Mouse (Mus musculus): ENCODE results near the gene Zfp882.

DNA sequence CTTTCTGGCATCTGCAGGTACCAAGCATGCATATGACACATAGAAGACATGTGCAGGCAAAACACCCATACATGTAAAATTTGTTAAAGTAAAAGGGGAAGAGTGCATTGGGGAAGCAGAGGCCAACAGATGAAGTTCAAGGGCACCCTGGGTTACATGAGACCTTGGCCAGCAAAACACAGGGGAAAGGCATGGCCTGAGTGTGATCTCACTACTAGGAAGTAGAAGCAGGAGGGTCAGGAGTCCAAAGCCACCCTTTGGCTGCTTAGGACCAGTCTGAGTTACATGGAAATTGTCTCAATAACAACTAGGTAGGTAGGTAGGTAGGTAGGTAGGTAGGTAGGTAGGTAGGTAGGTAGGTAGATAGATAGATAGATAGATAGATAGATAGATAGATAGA is 52.1 kb downstream of the Zfp882 start:
- TF ChIP-seq MAFK (IDR thresholded peaks at IDR 0.05; ENCODE audit: borderline replicate concordance, low read depth, low read length) (no peak), POLR2AphosphoS5 (IDR thresholded peaks at IDR 0.05; ENCODE audit: borderline replicate concordance, low read depth, low read length) (no peak), JUND (IDR thresholded peaks at IDR 0.05; ENCODE audit: low read depth, low read length) (no peak), TCF12 (IDR thresholded peaks at IDR 0.05; ENCODE audit: low read depth, low read length) (no peak), RCOR1 (IDR thresholded peaks at IDR 0.05; ENCODE audit: low read depth, low read length) (no peak), CTCF (IDR thresholded peaks at IDR 0.05 in 2 of 3, conservative IDR thresholded peaks at IDR 0.05 in 1 of 3; ENCODE audit: control insufficient read depth in 1 of 3, insufficient read depth in 1 of 3, low read depth in 2 of 3, low read length in 3 of 3, poor library complexity in 1 of 3, severe bottlenecking in 1 of 3) (no peak), EP300 (IDR thresholded peaks at IDR 0.05; ENCODE audit: low read depth in 1 of 2, low read length in 2 of 2) (no peak), POLR2A (IDR thresholded peaks at IDR 0.05; ENCODE audit: control insufficient read depth in 1 of 2, insufficient read depth in 1 of 2, low read depth in 1 of 2, low read length in 2 of 2, poor library complexity in 1 of 2) (no peak), MYC (IDR thresholded peaks at IDR 0.05; ENCODE audit: low read depth, low read length) (no peak), E2F4 (IDR thresholded peaks at IDR 0.05; ENCODE audit: borderline replicate concordance, low read depth, low read length) (no peak), CHD2 (IDR thresholded peaks at IDR 0.05; ENCODE audit: low read length) (no peak)

All from MEL (cell line).